Mouse (Mus musculus): ENCODE data around the gene Spns2. TPM values are rescaled to one million over a fixed set of nuclear protein-coding genes. Genes with fewer than 3 reads are reported as not detected.

Spns2 gene
- polyA plus RNA-seq, 1 experiment from 2014 or later: 12.4 TPM

- no peak for DNase-seq (ENCODE audit: low spot score)
Observed at GRCm38 (mm10) chr11:72425201-72425600, 64.5 kb downstream of the Spns2 start.

GRCm38 (mm10) chr11:72423686-72424085 is 66.0 kb downstream of the Spns2 start:
- DNase-seq (ENCODE audit: low spot score): no peak
- ATAC-seq (ENCODE audit: low FRiP score): no peak
- no peaks in the 10 kb centered on the region for H3K36me3 ChIP-seq (replicated peaks; ENCODE audit: control insufficient read depth, insufficient read depth)
- no peaks in the 10 kb centered on the region for H3K9me3 ChIP-seq (ENCODE audit: control insufficient read depth, low read length)
- no peaks in the 10 kb centered on the region for H3K27me3 ChIP-seq (ENCODE audit: control insufficient read depth, insufficient read depth, low read length)
- no peak overlapping the region for H3K9ac ChIP-seq
- 89% methylated on average over 4 of the region's 4 CpGs for whole genome bisulfite sequencing
- no peak overlapping the region for H3K4me3 ChIP-seq (replicated peaks; ENCODE audit: low read length)
- H3K27ac ChIP-seq: no peak overlapping the region
- H3K4me2 ChIP-seq (replicated peaks): no peak overlapping the region
- no peaks in the 10 kb centered on the region for H3K4me1 ChIP-seq (replicated peaks; ENCODE audit: control insufficient read depth, insufficient read depth, low read length)

More at GRCm38 (mm10) chr11:72425201-72425600, 64.5 kb downstream of the Spns2 start:
- no peak overlapping the region for H3K9ac ChIP-seq
- no peak overlapping the region for H3K4me3 ChIP-seq (replicated peaks; ENCODE audit: low read length)
- no peak overlapping the region for H3K27ac ChIP-seq
- H3K9me3 ChIP-seq (ENCODE audit: control insufficient read depth, low read length): no peaks in the 10 kb centered on the region
- H3K4me2 ChIP-seq (replicated peaks): no peak overlapping the region
- H3K36me3 ChIP-seq (replicated peaks; ENCODE audit: control insufficient read depth, insufficient read depth): no peaks in the 10 kb centered on the region
- H3K4me1 ChIP-seq (replicated peaks; ENCODE audit: control insufficient read depth, insufficient read depth, low read length): no peaks in the 10 kb centered on the region
- no peak for ATAC-seq (ENCODE audit: low FRiP score)
- no peaks in the 10 kb centered on the region for H3K27me3 ChIP-seq (ENCODE audit: control insufficient read depth, insufficient read depth, low read length)

GRCm38 (mm10) chr11:72421518-72422278 is 68.0 kb downstream of the Spns2 start:
- no peaks in the 10 kb centered on the region for H3K9me3 ChIP-seq (ENCODE audit: control insufficient read depth, low read length)
- WGBS: 93% methylated on average over 11 of the region's 11 CpGs
- no peak for DNase-seq (ENCODE audit: low spot score)

GRCm38 (mm10) chr11:72420460-72421122 is 69.1 kb downstream of the Spns2 start:
- ATAC-seq (ENCODE audit: low FRiP score): no peak
- no peak overlapping the region for H3K4me3 ChIP-seq (replicated peaks; ENCODE audit: low read length)
- no peak for DNase-seq (ENCODE audit: low spot score)
- H3K4me1 ChIP-seq (replicated peaks; ENCODE audit: control insufficient read depth, insufficient read depth, low read length): no peaks in the 10 kb centered on the region
- H3K9ac ChIP-seq: no peak overlapping the region
- H3K36me3 ChIP-seq (replicated peaks; ENCODE audit: control insufficient read depth, insufficient read depth): no peaks in the 10 kb centered on the region
- H3K9me3 ChIP-seq (ENCODE audit: control insufficient read depth, low read length): no peaks in the 10 kb centered on the region
- no peaks in the 10 kb centered on the region for H3K27me3 ChIP-seq (ENCODE audit: control insufficient read depth, insufficient read depth, low read length)
- no peak overlapping the region for H3K4me2 ChIP-seq (replicated peaks)
- 79% methylated on average over 6 of the region's 6 CpGs for WGBS
- H3K27ac ChIP-seq: no peak overlapping the region

More at GRCm38 (mm10) chr11:72421518-72422278, 68.0 kb downstream of the Spns2 start:
- H3K27me3 ChIP-seq (ENCODE audit: control insufficient read depth, insufficient read depth, low read length): no peaks in the 10 kb centered on the region
- no peaks in the 10 kb centered on the region for H3K36me3 ChIP-seq (replicated peaks; ENCODE audit: control insufficient read depth, insufficient read depth)
- no peaks in the 10 kb centered on the region for H3K4me1 ChIP-seq (replicated peaks; ENCODE audit: control insufficient read depth, insufficient read depth, low read length)
- no peak overlapping the region for H3K4me2 ChIP-seq (replicated peaks)
- H3K27ac ChIP-seq: no peak overlapping the region
- H3K9ac ChIP-seq: no peak overlapping the region
- no peak overlapping the region for H3K4me3 ChIP-seq (replicated peaks; ENCODE audit: low read length)
- no peak for ATAC-seq (ENCODE audit: low FRiP score)

- H3K27me3 ChIP-seq (ENCODE audit: control insufficient read depth, insufficient read depth, low read length): peaks cover 2% of the 10 kb centered on the region; the same call in 1 of the 2 replicates
- no peak overlapping the region for H3K4me3 ChIP-seq (replicated peaks; ENCODE audit: low read length)
- H3K36me3 ChIP-seq (replicated peaks; ENCODE audit: control insufficient read depth, insufficient read depth): no peaks in the 10 kb centered on the region
- no peak overlapping the region for H3K9ac ChIP-seq
- no peak overlapping the region for H3K4me2 ChIP-seq (replicated peaks)
- ATAC-seq (ENCODE audit: low FRiP score) (no peak), DNase-seq (ENCODE audit: low spot score) (no peak)
- 93% methylated on average over 6 of the region's 6 CpGs for WGBS
- H3K4me1 ChIP-seq (replicated peaks; ENCODE audit: control insufficient read depth, insufficient read depth, low read length): no peaks in the 10 kb centered on the region
- H3K9me3 ChIP-seq (ENCODE audit: control insufficient read depth, low read length): no peaks in the 10 kb centered on the region
- H3K27ac ChIP-seq: no peak overlapping the region
Observed at GRCm38 (mm10) chr11:72419006-72419405, 70.7 kb downstream of the Spns2 start.

GRCm38 (mm10) chr11:72418227-72418626 is 71.5 kb downstream of the Spns2 start:
- no peaks in the 10 kb centered on the region for H3K36me3 ChIP-seq (replicated peaks; ENCODE audit: control insufficient read depth, insufficient read depth)
- no peak overlapping the region for H3K27ac ChIP-seq
- peaks cover 6% of the 10 kb centered on the region; the same call in 1 of the 2 replicates for H3K27me3 ChIP-seq (ENCODE audit: control insufficient read depth, insufficient read depth, low read length)
- H3K4me2 ChIP-seq (replicated peaks): no peak overlapping the region
- no peak overlapping the region for H3K4me3 ChIP-seq (replicated peaks; ENCODE audit: low read length)
- no peaks in the 10 kb centered on the region for H3K4me1 ChIP-seq (replicated peaks; ENCODE audit: control insufficient read depth, insufficient read depth, low read length)
- no peak for DNase-seq (ENCODE audit: low spot score)
- no peaks in the 10 kb centered on the region for H3K9me3 ChIP-seq (ENCODE audit: control insufficient read depth, low read length)
- no peak for ATAC-seq (ENCODE audit: low FRiP score)
- H3K9ac ChIP-seq: no peak overlapping the region
- 48% methylated on average over 8 of the region's 8 CpGs for WGBS

- peaks cover 11% of the 10 kb centered on the region; the same call in 1 of the 2 replicates for H3K27me3 ChIP-seq (ENCODE audit: control insufficient read depth, insufficient read depth, low read length)
- H3K9me3 ChIP-seq (ENCODE audit: control insufficient read depth, low read length): no peaks in the 10 kb centered on the region
- no peak overlapping the region for H3K4me2 ChIP-seq (replicated peaks)
- no peak overlapping the region for H3K9ac ChIP-seq
- no peak overlapping the region for H3K27ac ChIP-seq
- DNase-seq (ENCODE audit: low spot score) (no peak), ATAC-seq (ENCODE audit: low FRiP score) (no peak)
- H3K36me3 ChIP-seq (replicated peaks; ENCODE audit: control insufficient read depth, insufficient read depth): no peaks in the 10 kb centered on the region
- WGBS: 9% methylated on average over 4 of the region's 4 CpGs
- no peak overlapping the region for H3K4me3 ChIP-seq (replicated peaks; ENCODE audit: low read length)
- H3K4me1 ChIP-seq (replicated peaks; ENCODE audit: control insufficient read depth, insufficient read depth, low read length): no peaks in the 10 kb centered on the region
Observed at GRCm38 (mm10) chr11:72417376-72417775, 72.3 kb downstream of the Spns2 start.

GRCm38 (mm10) chr11:72416666-72417065 is 73.0 kb downstream of the Spns2 start:
- H3K27me3 ChIP-seq (ENCODE audit: control insufficient read depth, insufficient read depth, low read length): peaks cover 17% of the 10 kb centered on the region; the same call in 1 of the 2 replicates
- H3K9ac ChIP-seq: no peak overlapping the region
- no peak overlapping the region for H3K27ac ChIP-seq
- no peak overlapping the region for H3K4me3 ChIP-seq (replicated peaks; ENCODE audit: low read length)
- no peaks in the 10 kb centered on the region for H3K36me3 ChIP-seq (replicated peaks; ENCODE audit: control insufficient read depth, insufficient read depth)
- ATAC-seq (ENCODE audit: low FRiP score): no peak
- no peak overlapping the region for H3K4me2 ChIP-seq (replicated peaks)
- no peak for DNase-seq (ENCODE audit: low spot score)
- peaks cover 4% of the 10 kb centered on the region for H3K4me1 ChIP-seq (replicated peaks; ENCODE audit: control insufficient read depth, insufficient read depth, low read length)
- WGBS: 86% methylated on average over 5 of the region's 5 CpGs
- H3K9me3 ChIP-seq (ENCODE audit: control insufficient read depth, low read length): no peaks in the 10 kb centered on the region

GRCm38 (mm10) chr11:72415155-72415554 is 74.5 kb downstream of the Spns2 start:
- peaks cover 19% of the 10 kb centered on the region; the same call in 1 of the 2 replicates for H3K27me3 ChIP-seq (ENCODE audit: control insufficient read depth, insufficient read depth, low read length)
- H3K27ac ChIP-seq: no peak overlapping the region
- no peak for DNase-seq (ENCODE audit: low spot score)
- no peak overlapping the region for H3K9ac ChIP-seq
- ATAC-seq (ENCODE audit: low FRiP score): no peak
- H3K36me3 ChIP-seq (replicated peaks; ENCODE audit: control insufficient read depth, insufficient read depth): no peaks in the 10 kb centered on the region
- H3K4me2 ChIP-seq (replicated peaks): no peak overlapping the region
- no peak overlapping the region for H3K4me3 ChIP-seq (replicated peaks; ENCODE audit: low read length)
- H3K9me3 ChIP-seq (ENCODE audit: control insufficient read depth, low read length): no peaks in the 10 kb centered on the region
- peaks cover 17% of the 10 kb centered on the region for H3K4me1 ChIP-seq (replicated peaks; ENCODE audit: control insufficient read depth, insufficient read depth, low read length)
- 82% methylated on average over 8 of the region's 8 CpGs for WGBS

Measured in hindbrain, embryonic 14.5 days (tissue).